Mouse (Mus musculus): Measurements from ENCODE around the gene Ess2. TPM values are rescaled to one million over a fixed set of nuclear protein-coding genes. Genes with fewer than 3 reads are reported as not detected.
A peak's percentile ranks its signal among the peaks of the same experiment; 100 is the strongest.

Gene Ess2
- polyA plus RNA-seq, 1 experiment from 2014 or later, result 42.0 TPM

DNA sequence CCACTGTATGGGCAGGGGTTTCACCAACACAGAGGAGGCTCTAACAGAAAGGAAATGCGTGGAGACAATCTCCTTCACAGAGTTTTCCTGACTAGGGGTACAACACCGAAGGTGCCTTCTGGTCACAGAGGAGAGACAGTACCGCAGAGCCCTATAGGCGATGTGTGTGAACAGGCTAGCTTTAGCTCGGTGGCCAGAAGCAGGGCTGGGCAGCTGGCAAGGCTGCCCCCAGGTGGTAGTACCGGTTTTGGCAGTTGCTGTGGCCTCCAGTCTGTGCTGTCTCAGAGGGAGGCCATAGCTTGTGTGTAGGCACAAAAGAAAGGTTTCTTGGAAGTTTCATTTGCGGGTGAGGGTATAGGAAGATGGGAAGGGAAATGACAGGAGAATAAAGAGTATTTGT is 27.7 kb upstream of the Ess2 start:
- Histone ChIP-seq H3K4me3 (ENCODE audit: low read depth, low read length) (no peak overlapping the region), H3K9me3 (ENCODE audit: control insufficient read depth, low read length) (no peaks in the 10 kb centered on the region), H3K4me1 (ENCODE audit: control insufficient read depth, insufficient read depth, low read length) (no peaks in the 10 kb centered on the region), H3K4me2 (ENCODE audit: low read depth) (no peak overlapping the region), H3K36me3 (ENCODE audit: control insufficient read depth, insufficient read depth, low read length) (no peaks in the 10 kb centered on the region), H3K27ac (ENCODE audit: low read depth, low read length) (no peak overlapping the region), H3K9ac (ENCODE audit: low read length) (no peak overlapping the region), H3K27me3 (ENCODE audit: control insufficient read depth, insufficient read depth, low read length) (no peaks in the 10 kb centered on the region)
- 8% methylated on average over 7 of the region's 7 CpGs for WGBS
- peak; percentile 77 for DNase-seq (ENCODE audit: low spot score)
- ATAC-seq (ENCODE audit: insufficient read depth, low FRiP score, low TSS enrichment), result peak; percentile 74; the same call in 1 of the 2 replicates

DNA sequence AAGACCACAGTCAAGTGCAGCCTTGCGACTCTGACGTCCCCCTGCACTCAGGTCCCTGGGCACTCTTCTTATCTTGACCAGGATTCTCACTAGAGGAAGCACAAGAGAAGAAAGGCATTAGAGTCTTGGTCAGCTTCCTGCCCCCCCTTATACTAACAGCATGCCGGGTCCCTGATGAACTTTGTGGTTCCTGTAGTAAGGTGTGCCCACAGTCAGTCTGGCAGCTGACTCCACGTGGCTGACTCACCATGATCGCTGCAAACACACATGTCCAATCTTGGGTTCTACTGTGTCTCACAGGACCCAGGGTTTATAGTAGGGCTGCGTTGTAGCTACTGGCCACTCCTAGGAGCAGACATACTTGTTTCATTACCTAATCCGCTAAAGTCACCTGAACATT is 27.0 kb upstream of the Ess2 start:
- 84% methylated on average over 7 of the region's 7 CpGs for WGBS
- H3K9me3 ChIP-seq (ENCODE audit: control insufficient read depth, low read length), result no peaks in the 10 kb centered on the region
- H3K27ac ChIP-seq (ENCODE audit: low read depth, low read length), result no peak overlapping the region
- H3K4me2 ChIP-seq (ENCODE audit: low read depth), result no peak overlapping the region
- ATAC-seq (ENCODE audit: insufficient read depth, low FRiP score, low TSS enrichment), result no peak
- no peaks in the 10 kb centered on the region for H3K4me1 ChIP-seq (ENCODE audit: control insufficient read depth, insufficient read depth, low read length)
- DNase-seq (ENCODE audit: low spot score), result no peak
- no peaks in the 10 kb centered on the region for H3K36me3 ChIP-seq (ENCODE audit: control insufficient read depth, insufficient read depth, low read length)
- H3K9ac ChIP-seq (ENCODE audit: low read length), result no peak overlapping the region
- no peaks in the 10 kb centered on the region for H3K27me3 ChIP-seq (ENCODE audit: control insufficient read depth, insufficient read depth, low read length)
- no peak overlapping the region for H3K4me3 ChIP-seq (ENCODE audit: low read depth, low read length)

DNA sequence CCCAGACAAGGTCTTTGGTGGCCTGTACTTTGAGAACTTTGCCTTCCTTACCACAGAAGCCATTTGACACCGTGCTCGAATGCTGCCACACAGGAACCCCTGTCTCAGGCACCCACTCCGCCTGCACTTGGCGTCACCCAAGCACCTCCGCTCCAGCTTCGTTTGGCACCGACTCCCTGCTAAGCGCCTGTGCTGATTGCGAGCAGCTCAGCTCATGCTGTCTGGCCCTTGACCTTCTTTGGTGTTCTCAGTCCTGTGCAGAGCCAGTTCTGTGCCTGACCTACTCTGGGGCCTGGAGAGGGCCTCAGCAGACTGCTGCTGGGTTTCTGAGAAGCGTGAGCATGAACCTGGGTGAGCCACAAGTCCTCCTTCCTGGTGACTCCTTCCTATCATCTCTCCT is 25.6 kb upstream of the Ess2 start:
- Histone ChIP-seq H3K9me3 (ENCODE audit: control insufficient read depth, low read length) (no peaks in the 10 kb centered on the region), H3K27me3 (ENCODE audit: control insufficient read depth, insufficient read depth, low read length) (no peaks in the 10 kb centered on the region), H3K4me3 (ENCODE audit: low read depth, low read length) (no peak overlapping the region), H3K4me2 (ENCODE audit: low read depth) (no peak overlapping the region), H3K36me3 (ENCODE audit: control insufficient read depth, insufficient read depth, low read length) (no peaks in the 10 kb centered on the region), H3K27ac (ENCODE audit: low read depth, low read length) (no peak overlapping the region), H3K4me1 (ENCODE audit: control insufficient read depth, insufficient read depth, low read length) (no peaks in the 10 kb centered on the region), H3K9ac (ENCODE audit: low read length) (no peak overlapping the region)
- WGBS, result 81% methylated on average over 10 of the region's 10 CpGs
- no peak for DNase-seq (ENCODE audit: low spot score)
- ATAC-seq (ENCODE audit: insufficient read depth, low FRiP score, low TSS enrichment), result no peak

DNA sequence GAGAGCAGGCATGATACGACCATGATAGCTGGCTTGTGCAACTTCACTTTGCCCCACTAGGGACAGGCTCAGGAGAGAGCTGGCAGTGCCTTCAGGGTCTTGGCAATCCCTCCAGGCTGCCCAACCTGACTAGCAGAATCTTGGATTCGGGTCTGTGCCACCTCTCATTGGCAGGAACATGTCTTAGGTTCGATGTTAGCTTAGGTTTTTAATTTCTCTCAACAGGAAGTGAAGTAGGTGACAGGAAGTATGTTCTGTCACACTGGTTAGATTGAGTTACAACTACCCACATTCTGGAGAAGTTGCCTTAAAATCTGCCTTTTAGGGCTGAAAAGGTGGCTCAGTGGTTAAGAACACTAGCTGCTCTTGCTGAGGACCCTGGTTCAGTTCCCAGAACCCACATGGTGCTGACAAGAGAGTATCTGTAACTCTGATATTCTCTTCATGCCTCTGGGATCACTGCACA is 23.3 kb upstream of the Ess2 start:
- H3K4me2 ChIP-seq (ENCODE audit: low read depth), result no peak overlapping the region
- H3K27me3 ChIP-seq (ENCODE audit: control insufficient read depth, insufficient read depth, low read length), result no peaks in the 10 kb centered on the region
- no peaks in the 10 kb centered on the region for H3K4me1 ChIP-seq (ENCODE audit: control insufficient read depth, insufficient read depth, low read length)
- H3K27ac ChIP-seq (ENCODE audit: low read depth, low read length), result no peak overlapping the region
- H3K36me3 ChIP-seq (ENCODE audit: control insufficient read depth, insufficient read depth, low read length), result no peaks in the 10 kb centered on the region
- ATAC-seq (ENCODE audit: insufficient read depth, low FRiP score, low TSS enrichment) (no peak), DNase-seq (ENCODE audit: low spot score) (no peak)
- H3K4me3 ChIP-seq (ENCODE audit: low read depth, low read length), result no peak overlapping the region
- H3K9me3 ChIP-seq (ENCODE audit: control insufficient read depth, low read length), result no peaks in the 10 kb centered on the region
- H3K9ac ChIP-seq (ENCODE audit: low read length), result no peak overlapping the region
- 67% methylated on average over 3 of the region's 3 CpGs for WGBS

DNA sequence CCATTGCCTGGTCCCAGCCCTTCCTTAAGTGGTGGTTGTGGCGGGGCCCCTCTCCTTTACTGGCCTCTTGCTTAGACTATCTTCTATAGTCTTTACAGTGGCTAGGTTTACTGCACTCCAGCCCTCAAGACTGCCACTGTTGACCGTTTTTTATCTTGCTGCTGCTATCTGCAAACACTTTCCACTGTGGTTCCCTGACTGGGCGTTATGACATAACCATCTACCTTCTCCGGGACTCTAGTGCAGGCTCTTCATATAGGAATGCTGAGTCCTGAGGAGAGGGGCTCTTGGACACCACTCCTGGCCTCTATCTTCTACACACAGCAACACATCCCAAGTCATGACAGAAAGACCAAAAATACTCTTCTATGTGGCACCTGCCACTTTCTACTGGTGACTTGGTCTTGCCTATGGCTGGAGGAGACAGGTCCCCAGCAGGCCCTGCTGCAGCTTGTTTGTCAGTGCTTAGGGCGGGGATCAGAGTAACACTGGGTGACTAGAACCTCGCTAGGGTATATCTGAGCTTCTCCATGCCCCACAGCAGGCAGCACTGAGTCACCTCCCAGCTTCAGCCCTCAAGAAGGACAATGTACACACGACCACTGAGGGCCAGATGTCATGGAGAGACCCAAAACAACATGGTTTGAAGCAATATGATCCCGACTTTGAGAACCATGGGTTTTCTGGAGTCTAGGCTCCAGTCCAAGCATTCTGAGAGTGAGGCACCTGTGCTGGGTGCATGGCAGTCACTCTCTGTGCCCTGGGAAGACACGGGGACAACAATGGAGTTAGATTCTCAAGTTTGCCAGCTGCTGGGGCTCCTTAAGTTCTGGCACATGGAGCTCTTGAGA is 22.7 kb upstream of the Ess2 start:
- no peaks in the 10 kb centered on the region for H3K9me3 ChIP-seq (ENCODE audit: control insufficient read depth, low read length)
- H3K4me1 ChIP-seq (ENCODE audit: control insufficient read depth, insufficient read depth, low read length), result no peaks in the 10 kb centered on the region
- ATAC-seq (ENCODE audit: insufficient read depth, low FRiP score, low TSS enrichment) (no peak), DNase-seq (ENCODE audit: low spot score) (no peak)
- 79% methylated on average over 9 of the region's 9 CpGs for WGBS
- H3K4me3 ChIP-seq (ENCODE audit: low read depth, low read length), result no peak overlapping the region
- H3K4me2 ChIP-seq (ENCODE audit: low read depth), result no peak overlapping the region
- H3K27me3 ChIP-seq (ENCODE audit: control insufficient read depth, insufficient read depth, low read length), result no peaks in the 10 kb centered on the region
- H3K36me3 ChIP-seq (ENCODE audit: control insufficient read depth, insufficient read depth, low read length), result no peaks in the 10 kb centered on the region
- no peak overlapping the region for H3K27ac ChIP-seq (ENCODE audit: low read depth, low read length)
- no peak overlapping the region for H3K9ac ChIP-seq (ENCODE audit: low read length)

DNA sequence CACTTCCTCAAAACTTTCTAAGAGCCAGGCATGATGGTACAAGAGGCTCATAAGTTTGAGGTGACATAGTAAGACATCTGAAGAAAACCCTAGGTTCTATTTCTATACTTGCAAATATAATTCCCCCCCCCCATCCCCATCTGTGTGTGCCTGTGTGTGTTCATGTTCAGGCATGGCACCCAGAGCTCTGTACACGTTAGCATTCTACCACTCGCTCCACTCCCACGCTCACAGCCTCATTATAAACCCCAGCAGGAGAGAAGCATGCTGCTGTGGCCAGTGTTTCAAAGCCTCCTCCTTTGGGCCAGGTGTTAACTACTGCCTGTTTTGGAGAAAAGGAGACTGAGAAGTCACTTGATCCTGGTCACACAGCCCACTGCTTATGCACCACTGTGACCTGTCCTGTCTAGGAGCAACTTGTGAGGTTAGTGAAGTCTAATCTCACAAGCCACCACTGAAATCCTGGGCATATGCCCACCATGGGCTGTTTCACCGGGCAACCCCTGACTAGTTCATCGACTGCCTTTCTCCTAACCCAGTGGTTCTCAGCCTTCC is 20.8 kb upstream of the Ess2 start:
- Histone ChIP-seq H3K36me3 (ENCODE audit: control insufficient read depth, insufficient read depth, low read length) (no peaks in the 10 kb centered on the region), H3K27ac (ENCODE audit: low read depth, low read length) (no peak overlapping the region), H3K9me3 (ENCODE audit: control insufficient read depth, low read length) (no peaks in the 10 kb centered on the region), H3K27me3 (ENCODE audit: control insufficient read depth, insufficient read depth, low read length) (no peaks in the 10 kb centered on the region), H3K9ac (ENCODE audit: low read length) (no peak overlapping the region), H3K4me3 (ENCODE audit: low read depth, low read length) (no peak overlapping the region), H3K4me1 (ENCODE audit: control insufficient read depth, insufficient read depth, low read length) (peaks cover under 1% of the 10 kb centered on the region; the same call in 1 of the 2 replicates), H3K4me2 (ENCODE audit: low read depth) (no peak overlapping the region)
- WGBS, result 79% methylated on average over 5 of the region's 5 CpGs
- DNase-seq (ENCODE audit: low spot score), result no peak
- no peak for ATAC-seq (ENCODE audit: insufficient read depth, low FRiP score, low TSS enrichment)

DNA sequence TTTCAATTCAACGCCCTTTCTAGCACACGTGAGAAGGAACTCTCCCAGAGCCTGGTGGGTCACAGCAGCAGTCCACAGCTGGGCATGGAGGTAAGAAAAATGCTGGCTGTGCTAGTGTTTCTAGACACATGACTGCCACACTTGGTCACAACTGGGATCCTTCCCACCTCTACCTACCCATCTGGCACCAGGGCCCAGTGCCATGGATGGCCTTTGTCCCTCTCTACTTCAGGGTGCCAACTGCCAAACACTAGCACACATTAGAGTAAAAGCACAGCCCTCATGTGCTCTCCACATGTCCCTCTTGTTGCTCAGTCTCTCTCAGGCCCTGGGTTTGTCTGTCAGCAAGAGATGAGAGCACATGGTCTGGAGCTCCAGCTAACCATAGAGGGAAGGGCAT is 18.5 kb upstream of the Ess2 start:
- Histone ChIP-seq H3K4me1 (ENCODE audit: control insufficient read depth, insufficient read depth, low read length) (peaks cover 3% of the 10 kb centered on the region; the same call in 1 of the 2 replicates), H3K9ac (ENCODE audit: low read length) (no peak overlapping the region), H3K27ac (ENCODE audit: low read depth, low read length) (no peak overlapping the region), H3K27me3 (ENCODE audit: control insufficient read depth, insufficient read depth, low read length) (no peaks in the 10 kb centered on the region), H3K4me2 (ENCODE audit: low read depth) (no peak overlapping the region), H3K36me3 (ENCODE audit: control insufficient read depth, insufficient read depth, low read length) (peaks cover 2% of the 10 kb centered on the region; the same call in 1 of the 2 replicates), H3K4me3 (ENCODE audit: low read depth, low read length) (no peak overlapping the region), H3K9me3 (ENCODE audit: control insufficient read depth, low read length) (no peaks in the 10 kb centered on the region)
- ATAC-seq (ENCODE audit: insufficient read depth, low FRiP score, low TSS enrichment) (no peak), DNase-seq (ENCODE audit: low spot score) (no peak)
- 44% methylated on average over 2 of the region's 2 CpGs for whole genome bisulfite sequencing

DNA sequence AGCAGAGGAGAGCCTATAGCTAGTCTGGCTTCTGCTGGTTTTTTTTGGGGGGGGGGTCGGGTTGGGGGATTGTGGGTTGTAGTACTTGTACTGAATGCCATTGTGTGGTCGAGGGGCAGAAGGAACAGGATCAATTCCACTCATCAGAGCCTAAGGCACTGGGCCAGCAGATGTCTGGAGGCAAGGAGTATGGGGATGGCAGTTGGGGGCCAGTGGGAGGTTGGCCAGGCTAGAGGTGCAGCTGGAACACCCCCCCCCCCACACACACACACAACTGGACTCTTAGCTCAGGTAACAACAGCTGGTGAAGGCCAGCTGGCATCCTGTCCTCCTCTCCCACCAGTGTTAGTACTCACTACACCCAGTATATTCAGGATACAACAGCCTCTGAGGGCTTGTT is 18.1 kb upstream of the Ess2 start:
- peak overlapping the region; percentile 75; the same call in 1 of the 2 replicates for H3K4me2 ChIP-seq (ENCODE audit: low read depth)
- no peak overlapping the region for H3K4me3 ChIP-seq (ENCODE audit: low read depth, low read length)
- H3K36me3 ChIP-seq (ENCODE audit: control insufficient read depth, insufficient read depth, low read length), result peaks cover 2% of the 10 kb centered on the region; the same call in 1 of the 2 replicates
- H3K9me3 ChIP-seq (ENCODE audit: control insufficient read depth, low read length), result no peaks in the 10 kb centered on the region
- H3K27me3 ChIP-seq (ENCODE audit: control insufficient read depth, insufficient read depth, low read length), result no peaks in the 10 kb centered on the region
- 24% methylated on average over 2 of the region's 2 CpGs for WGBS
- H3K27ac ChIP-seq (ENCODE audit: low read depth, low read length), result no peak overlapping the region
- no peak overlapping the region for H3K9ac ChIP-seq (ENCODE audit: low read length)
- no peak for DNase-seq (ENCODE audit: low spot score)
- ATAC-seq (ENCODE audit: insufficient read depth, low FRiP score, low TSS enrichment), result 0 out of 2 replicates have a peak, but pooled peaks have one; percentile 3
- H3K4me1 ChIP-seq (ENCODE audit: control insufficient read depth, insufficient read depth, low read length), result peaks cover 3% of the 10 kb centered on the region; the same call in 1 of the 2 replicates
